Mouse (Mus musculus) cerebellum, adult 2 months (tissue): ENCODE data around the gene Nsl1.

Experiments
- CTCF ChIP-seq: fragments of 200-500 bp; IDR thresholded peaks from 2 replicates; pipeline ENCODE4 v1.5.1; 2011; ENCODE audit warnings: low read depth, mild to moderate bottlenecking, control low read depth, low read length, moderate library complexity, borderline replicate concordance; ENCODE audit not compliant: insufficient read depth
- POLR2A ChIP-seq: fragments of 200-500 bp; IDR thresholded peaks from 2 replicates; pipeline ENCODE4 v1.6.1; 2011; ENCODE audit warnings: low read length, control low read depth, borderline replicate concordance; ENCODE audit not compliant: insufficient read depth

GRCm38 (mm10) chr1:191068377-191068776, 5.6 kb downstream of the Nsl1 start:
- TF ChIP-seq POLR2A (no peak), CTCF (no peak)
